Mouse (Mus musculus): ENCODE results near the gene Mcu.

DNA sequence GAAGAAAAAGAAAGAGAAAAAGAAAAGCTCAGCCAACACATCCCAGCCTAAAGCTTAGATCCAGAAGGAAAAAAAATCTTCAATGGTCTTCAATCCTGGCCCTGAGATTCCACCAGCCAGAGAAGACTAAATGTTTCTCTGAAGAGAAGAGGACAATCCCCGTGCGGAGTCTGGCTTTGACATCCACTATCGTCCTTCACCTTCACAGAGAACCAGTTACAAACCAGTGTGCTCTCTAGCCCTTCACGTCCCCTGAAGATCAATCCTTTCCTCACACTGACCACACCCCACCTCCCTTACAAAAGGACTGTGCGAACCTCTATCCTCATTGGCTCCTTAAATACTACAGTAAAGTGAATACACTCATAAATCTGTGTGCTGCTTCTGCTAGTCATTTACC, 56.4 kb downstream of the Mcu start:
- TF ChIP-seq ZC3H11A (IDR thresholded peaks at IDR 0.05; ENCODE audit: borderline replicate concordance, low read depth, low read length) = no peak
- no peak for TF ChIP-seq CHD2 (IDR thresholded peaks at IDR 0.05; ENCODE audit: low read depth, low read length)
- no peak for TF ChIP-seq MAFK (IDR thresholded peaks at IDR 0.05; ENCODE audit: insufficient read depth, low read depth, low read length)
- TF ChIP-seq HCFC1 (IDR thresholded peaks at IDR 0.05; ENCODE audit: borderline replicate concordance, insufficient read depth, low read length) = no peak

Measured in ES-E14 (cell line).